Mouse (Mus musculus): Measurements from ENCODE around the gene Spef2. TPM values are rescaled to one million over a fixed set of nuclear protein-coding genes. Genes with fewer than 3 reads are reported as not detected.
"Not testable (repeated sequence)": the region's sequence is repeated elsewhere in the genome, so short reads cannot be mapped to it uniquely, and the experiment has no call there.

Gene Spef2
- total and polyA plus RNA-seq, 2 experiments from 2014 or later: 1.6 to 2.3 TPM

DNA sequence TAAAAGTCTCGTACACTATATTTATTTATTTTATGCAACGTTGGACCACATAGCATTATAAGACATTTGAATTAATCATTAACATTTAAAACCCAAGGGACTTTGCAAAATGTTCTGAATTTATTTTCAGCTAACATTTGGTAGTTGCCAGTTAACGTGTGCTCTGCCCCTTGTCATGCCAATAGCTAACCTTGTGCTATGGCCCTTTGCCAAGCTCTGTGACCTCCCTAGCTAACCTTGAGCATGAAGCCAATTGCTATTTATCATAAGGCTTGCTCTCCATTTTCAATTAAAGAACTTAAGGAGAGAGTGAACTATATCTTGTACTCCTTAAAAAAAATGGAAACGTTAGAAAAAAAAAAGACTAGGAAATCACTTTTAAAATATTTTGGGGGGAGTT lies 175.3 kb downstream of the Spef2 start:
- Histone ChIP-seq H3K9ac (no peak overlapping the region), H3K4me1 (ENCODE audit: insufficient read depth) (no peaks in the 10 kb centered on the region), H3K36me3 (ENCODE audit: insufficient read depth) (no peaks in the 10 kb centered on the region), H3K9me3 (ENCODE audit: low read length) (no peaks in the 10 kb centered on the region), H3K4me2 (ENCODE audit: low read depth) (no peak overlapping the region), H3K4me3 (ENCODE audit: low read depth, low read length) (no peak overlapping the region), H3K27me3 (ENCODE audit: insufficient read depth, low read length) (no peaks in the 10 kb centered on the region), H3K27ac (ENCODE audit: low read depth, low read length) (no peak overlapping the region)
- TF ChIP-seq CTCF (IDR thresholded peaks at IDR 0.05; ENCODE audit: low read depth): no peak
- no peak for ATAC-seq
- no peak for DNase-seq
- WGBS: 85% methylated on average over 4 of the region's 4 CpGs

DNA sequence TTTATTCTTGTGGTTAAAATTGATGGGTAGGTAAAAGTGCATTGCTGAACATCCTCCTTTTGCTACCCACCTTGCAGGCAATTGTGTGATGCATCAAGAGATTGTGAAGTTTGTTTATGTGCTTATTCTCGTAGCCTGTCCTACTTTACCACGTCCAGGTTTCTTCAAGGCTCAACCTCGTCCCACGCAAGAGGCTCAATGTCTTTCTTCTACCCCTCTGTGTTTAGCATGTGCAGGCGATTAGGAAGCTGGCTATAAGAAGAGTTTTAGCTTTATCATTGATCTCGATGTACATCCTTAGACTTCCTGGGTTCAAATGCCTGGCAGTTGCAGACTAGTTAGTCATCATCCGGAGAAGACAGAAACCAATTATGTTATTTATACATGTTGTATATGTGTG lies 176.0 kb downstream of the Spef2 start:
- DNase-seq (no peak), ATAC-seq (no peak)
- no peak for TF ChIP-seq CTCF (IDR thresholded peaks at IDR 0.05; ENCODE audit: low read depth)
- H3K4me2 ChIP-seq (ENCODE audit: low read depth): no peak overlapping the region
- no peaks in the 10 kb centered on the region for H3K4me1 ChIP-seq (ENCODE audit: insufficient read depth)
- H3K4me3 ChIP-seq (ENCODE audit: low read depth, low read length): no peak overlapping the region
- H3K27ac ChIP-seq (ENCODE audit: low read depth, low read length): no peak overlapping the region
- H3K9ac ChIP-seq: no peak overlapping the region
- H3K9me3 ChIP-seq (ENCODE audit: low read length): no peaks in the 10 kb centered on the region
- WGBS: 93% methylated on average over 7 of the region's 7 CpGs
- H3K27me3 ChIP-seq (ENCODE audit: insufficient read depth, low read length): no peaks in the 10 kb centered on the region
- H3K36me3 ChIP-seq (ENCODE audit: insufficient read depth): no peaks in the 10 kb centered on the region

DNA sequence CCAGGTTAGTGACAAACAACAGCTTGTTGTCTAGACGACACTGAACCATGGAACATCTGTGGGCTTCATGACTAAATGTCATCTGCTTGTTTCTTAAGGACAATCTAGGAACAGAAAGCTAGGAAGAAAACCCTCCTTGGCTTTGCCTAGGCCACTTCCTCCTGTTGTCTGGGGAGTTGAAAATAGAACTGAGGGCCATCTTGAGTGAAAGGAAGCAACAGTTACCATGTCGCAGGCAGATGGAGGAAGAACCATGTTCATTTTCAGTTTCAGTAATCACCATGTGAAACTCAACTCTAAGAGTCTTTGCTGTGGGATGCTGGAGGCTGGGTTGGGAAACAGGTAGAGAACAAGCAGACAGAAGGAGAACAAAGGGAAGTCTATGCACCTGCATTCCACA lies 176.8 kb downstream of the Spef2 start:
- H3K4me2 ChIP-seq (ENCODE audit: low read depth): no peak overlapping the region
- WGBS: 93% methylated on average over 2 of the region's 2 CpGs
- H3K9me3 ChIP-seq (ENCODE audit: low read length): no peaks in the 10 kb centered on the region
- no peak overlapping the region for H3K27ac ChIP-seq (ENCODE audit: low read depth, low read length)
- H3K9ac ChIP-seq: no peak overlapping the region
- no peak for TF ChIP-seq CTCF (IDR thresholded peaks at IDR 0.05; ENCODE audit: low read depth)
- H3K4me3 ChIP-seq (ENCODE audit: low read depth, low read length): no peak overlapping the region
- no peaks in the 10 kb centered on the region for H3K27me3 ChIP-seq (ENCODE audit: insufficient read depth, low read length)
- no peak for DNase-seq
- no peak for ATAC-seq
- H3K36me3 ChIP-seq (ENCODE audit: insufficient read depth): no peaks in the 10 kb centered on the region
- no peaks in the 10 kb centered on the region for H3K4me1 ChIP-seq (ENCODE audit: insufficient read depth)

DNA sequence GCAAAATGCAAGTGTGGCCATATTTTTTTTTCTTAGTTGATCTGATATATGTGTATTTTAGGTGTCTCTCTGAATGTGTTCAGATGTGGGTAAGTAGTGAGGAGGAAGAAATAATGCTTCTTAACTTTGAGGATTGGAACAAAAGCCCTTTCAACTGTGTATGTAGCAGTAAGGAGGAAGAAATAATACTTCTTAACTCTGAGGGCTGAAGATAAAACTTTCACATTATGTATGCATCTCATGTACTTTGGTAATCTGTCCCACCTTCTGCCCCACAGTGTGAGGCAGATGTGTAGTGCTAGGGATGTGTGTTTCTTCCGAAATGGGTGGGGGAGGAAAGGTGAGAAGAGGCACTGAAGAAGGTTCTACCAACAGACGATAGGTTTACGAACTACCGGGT lies 181.4 kb downstream of the Spef2 start:
- H3K4me3 ChIP-seq (ENCODE audit: low read depth, low read length): no peak overlapping the region
- 91% methylated on average over 4 of the region's 4 CpGs for WGBS
- no peak for TF ChIP-seq CTCF (IDR thresholded peaks at IDR 0.05; ENCODE audit: low read depth)
- no peaks in the 10 kb centered on the region for H3K36me3 ChIP-seq (ENCODE audit: insufficient read depth)
- DNase-seq: no peak
- no peak overlapping the region for H3K4me2 ChIP-seq (ENCODE audit: low read depth)
- H3K9ac ChIP-seq: no peak overlapping the region
- H3K4me1 ChIP-seq (ENCODE audit: insufficient read depth): no peaks in the 10 kb centered on the region
- H3K9me3 ChIP-seq (ENCODE audit: low read length): no peaks in the 10 kb centered on the region
- H3K27me3 ChIP-seq (ENCODE audit: insufficient read depth, low read length): no peaks in the 10 kb centered on the region
- H3K27ac ChIP-seq (ENCODE audit: low read depth, low read length): no peak overlapping the region
- ATAC-seq: no peak

DNA sequence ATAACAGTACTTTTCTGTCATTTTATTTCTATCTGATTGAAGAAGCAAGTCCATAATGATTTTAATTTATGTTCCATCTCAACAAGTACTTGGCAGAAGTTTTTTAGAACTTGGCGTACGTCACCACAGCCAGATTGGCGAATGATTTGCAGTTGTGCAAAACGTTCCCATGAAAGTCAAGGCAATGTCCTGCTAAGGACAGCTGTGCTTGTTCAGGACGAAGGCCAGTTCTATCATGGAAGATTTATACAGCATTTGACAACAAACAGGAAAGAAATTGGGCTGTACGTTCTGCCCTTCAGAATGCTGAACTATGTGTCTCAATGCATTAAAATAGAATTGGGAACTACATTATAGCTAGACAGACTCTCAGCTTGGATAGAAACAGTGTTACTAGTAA lies 183.3 kb downstream of the Spef2 start:
- Histone ChIP-seq H3K4me3 (ENCODE audit: low read depth, low read length) (no peak overlapping the region), H3K27ac (ENCODE audit: low read depth, low read length) (no peak overlapping the region), H3K4me2 (ENCODE audit: low read depth) (no peak overlapping the region), H3K9ac (no peak overlapping the region), H3K4me1 (ENCODE audit: insufficient read depth) (no peaks in the 10 kb centered on the region), H3K9me3 (ENCODE audit: low read length) (no peaks in the 10 kb centered on the region), H3K36me3 (ENCODE audit: insufficient read depth) (no peaks in the 10 kb centered on the region), H3K27me3 (ENCODE audit: insufficient read depth, low read length) (no peaks in the 10 kb centered on the region)
- DNase-seq (no peak), ATAC-seq (no peak)
- 79% methylated on average over 6 of the region's 6 CpGs for WGBS
- no peak for TF ChIP-seq CTCF (IDR thresholded peaks at IDR 0.05; ENCODE audit: low read depth)

DNA sequence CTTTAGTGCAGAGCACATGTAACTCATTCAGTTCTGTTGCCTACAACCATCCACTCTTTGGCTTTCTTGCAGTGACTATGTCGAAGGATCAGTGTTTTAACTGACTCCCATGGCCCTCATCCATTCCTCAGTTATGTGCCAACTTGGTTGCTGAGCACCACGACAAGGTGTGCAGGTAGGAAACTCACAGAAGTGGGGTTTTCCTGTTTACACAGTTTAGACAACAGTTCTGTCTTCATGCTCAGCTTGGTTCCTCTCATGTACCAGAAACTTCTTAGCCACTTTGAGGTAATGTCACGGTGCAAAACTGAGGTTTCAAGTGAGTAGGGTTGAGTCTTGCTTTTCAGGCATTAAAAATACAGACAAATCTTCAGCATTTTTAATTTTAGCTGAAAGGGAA lies 184.5 kb downstream of the Spef2 start:
- no peak for DNase-seq

DNA sequence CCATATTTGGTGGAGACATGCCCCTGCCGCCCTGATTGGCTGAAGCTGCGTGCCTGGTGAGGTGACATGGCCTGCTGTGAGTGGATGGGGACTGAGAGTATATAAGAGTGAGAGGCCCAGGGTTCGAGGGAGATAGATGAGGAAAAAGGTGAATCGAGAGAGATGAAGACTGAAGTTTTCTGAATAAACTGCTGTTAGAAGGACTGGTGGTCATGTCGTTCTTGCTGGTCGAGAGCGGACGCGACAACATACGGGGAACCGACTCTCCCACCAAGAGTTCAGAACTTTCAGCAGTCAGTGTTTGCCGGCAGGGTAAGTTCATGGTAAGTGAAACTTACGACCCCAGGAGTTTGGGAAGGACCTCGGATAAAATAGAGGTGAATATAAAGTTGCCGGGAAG lies 191.4 kb downstream of the Spef2 start:
- not testable (repeated sequence) for H3K9me3 ChIP-seq (ENCODE audit: low read length); H3K27ac ChIP-seq (ENCODE audit: low read depth, low read length); H3K4me2 ChIP-seq (ENCODE audit: low read depth); H3K9ac ChIP-seq; H3K27me3 ChIP-seq (ENCODE audit: insufficient read depth, low read length); H3K4me1 ChIP-seq (ENCODE audit: insufficient read depth); H3K4me3 ChIP-seq (ENCODE audit: low read depth, low read length); DNase-seq; ATAC-seq; H3K36me3 ChIP-seq (ENCODE audit: insufficient read depth)
- 93% methylated on average over 13 of the region's 15 CpGs for WGBS

More for the DNA sequence above, 184.5 kb downstream of the Spef2 start:
- Histone ChIP-seq H3K4me2 (ENCODE audit: low read depth) (no peak overlapping the region), H3K36me3 (ENCODE audit: insufficient read depth) (no peaks in the 10 kb centered on the region), H3K4me3 (ENCODE audit: low read depth, low read length) (no peak overlapping the region), H3K27ac (ENCODE audit: low read depth, low read length) (no peak overlapping the region), H3K4me1 (ENCODE audit: insufficient read depth) (no peaks in the 10 kb centered on the region), H3K9ac (no peak overlapping the region), H3K9me3 (ENCODE audit: low read length) (no peaks in the 10 kb centered on the region), H3K27me3 (ENCODE audit: insufficient read depth, low read length) (no peaks in the 10 kb centered on the region)
- TF ChIP-seq CTCF (IDR thresholded peaks at IDR 0.05; ENCODE audit: low read depth): no peak
- 76% methylated on average over 3 of the region's 3 CpGs for WGBS
- no peak for ATAC-seq

DNA sequence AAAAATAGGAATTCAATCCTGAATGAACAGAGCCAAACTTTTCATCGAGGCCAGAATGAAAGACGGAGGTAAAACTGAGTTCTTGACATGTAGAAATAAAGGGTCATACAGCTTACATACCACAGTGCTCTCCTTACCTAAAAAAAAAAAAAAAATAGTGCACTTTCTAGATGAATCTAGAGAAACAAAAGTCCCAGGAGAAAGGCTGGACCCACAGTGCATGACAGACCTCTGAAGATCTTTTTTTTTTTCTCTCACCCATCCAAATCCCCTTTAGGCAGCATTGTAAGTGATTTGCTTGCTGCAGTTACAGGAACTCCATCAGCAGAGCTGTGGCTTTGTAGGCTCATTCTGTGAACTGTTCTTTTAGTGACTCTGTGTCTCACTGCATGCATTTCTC lies 199.7 kb downstream of the Spef2 start:
- H3K9me3 ChIP-seq (ENCODE audit: low read length): no peaks in the 10 kb centered on the region
- H3K27me3 ChIP-seq (ENCODE audit: insufficient read depth, low read length): no peaks in the 10 kb centered on the region
- no peak for DNase-seq
- no peaks in the 10 kb centered on the region for H3K36me3 ChIP-seq (ENCODE audit: insufficient read depth)
- no peak overlapping the region for H3K9ac ChIP-seq
- 91% methylated on average over 2 of the region's 2 CpGs for WGBS
- no peak overlapping the region for H3K27ac ChIP-seq (ENCODE audit: low read depth, low read length)
- no peak overlapping the region for H3K4me2 ChIP-seq (ENCODE audit: low read depth)
- ATAC-seq: no peak
- no peak overlapping the region for H3K4me3 ChIP-seq (ENCODE audit: low read depth, low read length)
- TF ChIP-seq CTCF (IDR thresholded peaks at IDR 0.05; ENCODE audit: low read depth): no peak
- no peaks in the 10 kb centered on the region for H3K4me1 ChIP-seq (ENCODE audit: insufficient read depth)

All from forebrain, postnatal 0 days (tissue).